Mouse (Mus musculus) G1E (cell line): ENCODE results near the gene Ntn1. TPM values are rescaled to one million over a fixed set of nuclear protein-coding genes. Genes with fewer than 3 reads are reported as not detected.

Experiments
- ATAC-seq: 2 replicates; pipeline ENCODE4 v1.8.0; 2016; ENCODE audit warnings: mild to moderate bottlenecking; ENCODE audit not compliant: insufficient number of reproducible peaks, poor library complexity, low FRiP score, severe bottlenecking; ENCODE audit errors: extremely low read depth
- DNase-seq: peaks from one replicate; pipeline ENCODE4 v3.0.0; 2012; ENCODE audit warnings: low spot score
- H3K27me3 ChIP-seq: 2 replicates; pipeline ENCODE4 v1.6.1; 2012; ENCODE audit warnings: mild to moderate bottlenecking, low read length, inconsistent platforms; ENCODE audit not compliant: insufficient read depth
- H3K36me3 ChIP-seq: replicated peaks from 2 replicates; pipeline ENCODE3; 2012; ENCODE audit warnings: mild to moderate bottlenecking, inconsistent platforms
- H3K4me1 ChIP-seq: 2 replicates; pipeline ENCODE4 v1.6.1; 2012; ENCODE audit warnings: low read depth, low read length, inconsistent platforms, mixed read lengths; ENCODE audit not compliant: insufficient read depth
- H3K4me3 ChIP-seq: 2 replicates; pipeline ENCODE4 v1.5.1; 2012; ENCODE audit warnings: low read depth, mild to moderate bottlenecking, inconsistent platforms, low read length, moderate library complexity, mixed read lengths
- H3K9me3 ChIP-seq: replicated peaks from 2 replicates; pipeline ENCODE4 v1.6.1; 2012; ENCODE audit warnings: inconsistent platforms
- CTCF ChIP-seq: IDR thresholded peaks from 2 replicates; pipeline ENCODE4 v1.5.1; 2012; ENCODE audit warnings: low read depth, low read length, inconsistent platforms, mixed read lengths
- GATA1 ChIP-seq: IDR thresholded peaks from 2 replicates; pipeline ENCODE4 v1.6.1; 2012; ENCODE audit warnings: borderline replicate concordance, low read length, inconsistent platforms, mixed read lengths
- GATA2 ChIP-seq: IDR thresholded peaks from 2 replicates; pipeline ENCODE4 v1.6.1; 2012; ENCODE audit warnings: low read depth, low read length, inconsistent platforms, borderline replicate concordance
- POLR2AphosphoS5 ChIP-seq: IDR thresholded peaks from 2 replicates; pipeline ENCODE4 v1.6.1; 2012; ENCODE audit warnings: low read depth, low read length, inconsistent platforms; ENCODE audit not compliant: insufficient replicate concordance
- TAL1 ChIP-seq: conservative IDR thresholded peaks from 2 replicates; pipeline ENCODE4 v1.6.1; 2012; ENCODE audit warnings: low read depth, low read length, inconsistent platforms, mixed read lengths
- polyA plus RNA-seq: library from polyadenylated mRNA; stranded (reverse); fragments of >175 nt; gene quantifications from 2 replicates; pipeline ENCODE4 v1.2.3, GENCODE M21; 2012
- total RNA-seq, 2 experiments: library from RNA; stranded (forward) in 1 of 2; stranded (reverse) in 1 of 2; fragments of 200-1000 nt in 1 of 2; fragments of >200 nt in 1 of 2; fragmentation: Nextera tagmentation in 1 of 2; gene quantifications; 2 replicates each; pipeline ENCODE4 v1.2.3; 2014 to 2017

Ntn1 gene
- total and polyA plus RNA-seq, 3 experiments, result under 0.01 TPM; not detected in 2

DNA sequence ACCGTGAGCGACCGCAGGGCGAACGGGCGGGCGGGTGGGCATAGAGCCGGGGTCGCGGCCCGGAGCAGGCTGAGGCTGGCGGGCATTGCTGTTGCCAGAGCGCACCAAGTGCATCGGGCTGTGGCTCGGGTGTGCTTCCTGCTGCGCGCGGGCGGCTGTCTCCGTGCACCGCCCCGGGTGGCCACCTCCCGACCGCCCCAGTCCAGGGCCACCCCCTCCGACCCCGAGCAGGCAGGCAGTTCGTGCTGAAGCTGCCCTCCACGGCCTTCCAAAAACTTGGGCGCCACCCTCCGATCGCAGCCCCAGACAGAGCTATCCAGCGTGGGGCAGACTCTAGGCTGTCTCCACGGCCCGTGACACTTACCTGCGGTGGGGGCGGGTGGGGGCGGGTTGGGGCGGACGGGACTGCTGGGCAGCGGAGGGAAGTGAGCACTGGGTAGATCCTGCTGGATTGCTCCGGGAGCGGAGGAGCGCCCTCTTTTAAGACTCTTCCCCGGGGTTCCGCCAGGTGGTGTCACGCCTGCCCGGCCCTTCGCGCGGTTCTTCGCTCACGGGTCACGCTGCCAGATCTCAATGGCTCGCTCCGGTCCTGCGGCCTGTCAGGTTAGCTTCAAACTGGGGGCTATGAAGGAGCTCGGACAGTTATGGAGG lies 477 bp downstream of the Ntn1 start:
- Histone ChIP-seq H3K4me3 (no peak overlapping the region), H3K4me1 (no peaks in the 10 kb centered on the region), H3K36me3 (no peaks in the 10 kb centered on the region), H3K9me3 (no peaks in the 10 kb centered on the region), H3K27me3 (0 out of 2 replicates have a peak, but pooled peaks cover 4% of the 10 kb centered on the region)
- no peak for TF ChIP-seq POLR2AphosphoS5
- no peak for ATAC-seq
- no peak for DNase-seq

DNA sequence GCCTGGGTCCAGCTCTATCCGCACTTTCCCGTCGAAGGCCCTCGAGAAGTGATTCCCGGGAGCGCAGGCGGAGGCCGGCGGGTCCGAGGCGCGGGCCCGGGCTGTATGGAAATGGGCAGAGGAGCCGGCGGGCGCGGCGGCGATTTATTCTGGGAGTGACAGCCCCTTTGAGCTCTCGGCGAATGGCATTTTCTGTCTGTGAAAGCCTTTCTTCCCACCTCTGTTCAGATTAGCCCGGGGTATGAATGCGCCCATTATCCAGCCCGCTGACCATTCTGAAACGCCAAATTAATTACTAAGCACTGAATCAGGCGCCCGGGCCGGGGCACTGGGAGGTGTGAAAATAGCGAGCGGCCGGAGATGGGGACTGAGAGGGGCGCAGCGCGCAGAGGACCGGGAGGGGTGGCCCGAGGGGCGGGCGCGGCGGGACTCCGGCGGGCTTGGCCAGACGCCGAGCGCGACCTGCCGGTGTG lies 1.0 kb downstream of the Ntn1 start:
- no peak for DNase-seq
- Histone ChIP-seq H3K9me3 (no peaks in the 10 kb centered on the region), H3K4me1 (no peaks in the 10 kb centered on the region), H3K4me3 (no peak overlapping the region), H3K36me3 (no peaks in the 10 kb centered on the region), H3K27me3 (0 out of 2 replicates have a peak, but pooled peaks cover 4% of the 10 kb centered on the region)
- no peak for TF ChIP-seq GATA2
- no peak for TF ChIP-seq CTCF
- TF ChIP-seq TAL1, result no peak
- no peak for TF ChIP-seq POLR2AphosphoS5
- TF ChIP-seq GATA1, result no peak
- ATAC-seq, result no peak

DNA sequence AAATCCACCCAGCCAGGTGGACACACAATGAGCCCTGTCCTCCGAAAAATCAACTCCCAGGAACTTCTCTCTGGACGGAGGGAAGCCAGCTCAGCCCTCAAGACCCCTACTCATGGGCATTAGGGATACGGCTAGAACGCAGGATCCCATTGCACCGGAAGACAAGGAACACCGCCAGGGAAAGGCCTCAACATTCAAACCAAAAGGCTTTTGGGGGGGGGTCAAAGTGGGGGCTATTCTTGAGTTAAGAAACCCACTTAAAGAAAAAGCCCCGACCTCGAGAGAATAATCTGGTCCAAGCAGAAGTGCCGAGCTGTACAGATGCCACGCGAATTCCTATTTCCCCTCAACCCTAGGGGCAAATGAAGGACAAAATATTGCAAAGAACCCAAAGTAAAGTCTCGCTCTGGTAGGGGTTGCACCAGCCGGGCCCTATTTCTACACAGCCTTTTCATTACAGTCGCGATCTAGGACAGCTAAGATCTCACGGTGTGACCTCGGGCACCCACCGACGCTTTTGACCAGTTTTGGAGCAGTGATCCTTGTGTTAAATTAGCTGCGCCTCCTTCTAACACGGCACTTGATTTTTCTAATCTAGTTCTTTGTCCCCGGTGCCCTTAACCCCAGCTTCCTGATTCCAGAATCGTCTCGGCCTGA lies 1.6 kb downstream of the Ntn1 start:
- DNase-seq, result no peak
- Histone ChIP-seq H3K4me1 (no peaks in the 10 kb centered on the region), H3K27me3 (0 out of 2 replicates have a peak, but pooled peaks cover 4% of the 10 kb centered on the region), H3K9me3 (no peaks in the 10 kb centered on the region), H3K36me3 (no peaks in the 10 kb centered on the region), H3K4me3 (no peak overlapping the region)
- TF ChIP-seq TAL1, result no peak
- TF ChIP-seq GATA1, result no peak
- TF ChIP-seq CTCF, result no peak
- TF ChIP-seq GATA2, result no peak
- TF ChIP-seq POLR2AphosphoS5, result no peak
- no peak for ATAC-seq

DNA sequence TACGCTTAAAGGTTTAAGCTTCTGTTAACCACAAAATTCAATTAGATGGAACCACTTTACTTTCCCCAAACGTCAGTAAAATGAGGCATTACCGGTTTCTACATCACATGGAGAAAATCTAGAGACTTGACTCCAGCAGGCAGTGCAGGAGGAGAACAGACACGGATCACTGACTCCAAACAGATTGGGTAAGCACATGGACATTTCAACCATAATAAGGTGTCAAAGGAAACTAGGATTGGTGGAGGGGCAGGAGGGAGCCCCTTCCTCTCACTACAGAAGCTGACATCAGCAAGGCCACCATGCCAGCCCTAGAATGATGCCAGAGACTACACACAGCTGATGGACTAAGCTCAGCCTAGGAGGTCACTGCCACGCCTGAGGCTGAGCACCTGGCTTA lies 5.1 kb downstream of the Ntn1 start:
- H3K4me3 ChIP-seq, result no peak overlapping the region
- H3K36me3 ChIP-seq, result no peaks in the 10 kb centered on the region
- H3K4me1 ChIP-seq, result no peaks in the 10 kb centered on the region
- peaks cover 16% of the 10 kb centered on the region for H3K27me3 ChIP-seq
- TF ChIP-seq TAL1 (no peak), GATA2 (no peak), GATA1 (no peak), POLR2AphosphoS5 (no peak)
- no peak for DNase-seq
- H3K9me3 ChIP-seq, result no peaks in the 10 kb centered on the region
- no peak for ATAC-seq

DNA sequence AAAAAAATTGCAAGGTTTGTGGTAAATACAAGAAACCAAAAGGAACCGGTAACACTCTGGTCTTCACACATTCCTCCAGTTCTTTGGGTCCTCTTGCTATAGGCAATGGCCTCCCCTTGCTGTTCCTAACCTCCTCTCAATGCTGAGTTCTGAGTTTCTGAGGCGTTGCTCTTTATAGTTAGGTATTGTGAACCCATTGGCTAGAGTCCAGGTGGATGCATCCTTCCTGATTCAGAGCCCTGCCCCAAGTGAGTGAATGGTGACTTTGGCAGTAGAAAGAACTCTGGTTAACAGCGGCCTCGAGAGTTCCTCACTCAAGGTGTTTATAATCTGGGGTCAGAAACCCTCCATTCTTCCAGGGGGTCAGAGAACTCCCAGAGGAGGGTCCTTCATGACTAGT lies 5.9 kb downstream of the Ntn1 start:
- no peaks in the 10 kb centered on the region for H3K36me3 ChIP-seq
- H3K4me3 ChIP-seq, result no peak overlapping the region
- H3K27me3 ChIP-seq, result peaks cover 19% of the 10 kb centered on the region
- H3K9me3 ChIP-seq, result no peaks in the 10 kb centered on the region
- TF ChIP-seq CTCF (no peak), TAL1 (no peak), POLR2AphosphoS5 (no peak), GATA2 (no peak), GATA1 (no peak)
- H3K4me1 ChIP-seq, result no peaks in the 10 kb centered on the region
- no peak for DNase-seq
- ATAC-seq, result no peak

DNA sequence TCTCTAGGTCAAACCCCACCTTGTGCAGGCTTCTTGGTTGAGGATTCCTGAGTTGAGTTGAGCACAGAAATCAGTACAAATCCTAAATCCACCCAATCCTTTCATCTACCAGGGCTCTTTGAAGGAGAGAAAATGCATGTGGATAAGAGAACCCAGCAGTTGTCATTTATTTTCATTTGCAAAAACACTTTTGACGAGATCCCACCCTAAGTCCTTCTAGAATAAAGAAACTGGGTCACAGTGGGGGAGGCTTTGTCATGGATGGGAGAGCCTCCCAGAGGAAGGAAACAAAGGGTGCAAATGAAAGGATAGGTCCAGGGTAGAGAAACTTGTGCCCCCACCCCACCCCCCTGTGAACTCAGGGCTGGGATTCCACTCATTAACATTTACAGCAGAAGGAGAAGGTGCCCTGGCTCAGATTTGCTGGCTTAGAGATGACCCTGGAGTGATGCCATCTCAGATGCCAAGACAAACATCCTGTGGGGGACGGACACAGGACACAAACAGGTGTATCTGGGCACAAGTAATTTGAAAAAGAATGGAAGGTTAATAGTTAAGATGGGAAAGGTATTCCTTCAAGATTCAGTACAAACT lies 6.6 kb downstream of the Ntn1 start:
- H3K9me3 ChIP-seq, result no peaks in the 10 kb centered on the region

More for the DNA sequence above, 6.6 kb downstream of the Ntn1 start:
- DNase-seq, result no peak
- Histone ChIP-seq H3K4me1 (no peaks in the 10 kb centered on the region), H3K27me3 (peaks cover 19% of the 10 kb centered on the region), H3K4me3 (no peak overlapping the region), H3K36me3 (no peaks in the 10 kb centered on the region)
- ATAC-seq, result no peak
- TF ChIP-seq POLR2AphosphoS5 (no peak), CTCF (no peak), GATA2 (no peak), TAL1 (no peak), GATA1 (no peak)
